Mouse (Mus musculus): ENCODE measurements around the gene Rnf182.

Rnf182 gene

GRCm38 (mm10) chr13:43612040-43612439, 3.5 kb upstream of the Rnf182 start:
- DNase-seq (ENCODE audit: extremely low read depth, low read depth), result no peak

- DNase-seq (ENCODE audit: extremely low read depth, low read depth), result no peak
Measured at GRCm38 (mm10) chr13:43614667-43615066, 843 bp upstream of the Rnf182 start.

GRCm38 (mm10) chr13:43615194-43615576, 325 bp upstream of the Rnf182 start:
- DNase-seq (ENCODE audit: extremely low read depth, low read depth), result no peak

GRCm38 (mm10) chr13:43616551-43616950, 1.0 kb downstream of the Rnf182 start:
- no peak for DNase-seq (ENCODE audit: extremely low read depth, low read depth)

- DNase-seq (ENCODE audit: extremely low read depth, low read depth), result no peak
Measured at GRCm38 (mm10) chr13:43619550-43620175, 4.2 kb downstream of the Rnf182 start.

- DNase-seq (ENCODE audit: extremely low read depth, low read depth), result no peak
Measured at GRCm38 (mm10) chr13:43627922-43628321, 12.4 kb downstream of the Rnf182 start.

GRCm38 (mm10) chr13:43629785-43630184, 14.3 kb downstream of the Rnf182 start:
- DNase-seq (ENCODE audit: extremely low read depth, low read depth), result no peak

- no peak for DNase-seq (ENCODE audit: extremely low read depth, low read depth)
Measured at GRCm38 (mm10) chr13:43631266-43631665, 15.8 kb downstream of the Rnf182 start.

- DNase-seq (ENCODE audit: extremely low read depth, low read depth), result no peak
Measured at GRCm38 (mm10) chr13:43633024-43633423, 17.5 kb downstream of the Rnf182 start.

- no peak for DNase-seq (ENCODE audit: extremely low read depth, low read depth)
Measured at GRCm38 (mm10) chr13:43637720-43638119, 22.2 kb downstream of the Rnf182 start.

GRCm38 (mm10) chr13:43644991-43645390, 29.5 kb downstream of the Rnf182 start:
- no peak for DNase-seq (ENCODE audit: extremely low read depth, low read depth)

- DNase-seq (ENCODE audit: extremely low read depth, low read depth), result no peak
Measured at GRCm38 (mm10) chr13:43648556-43648955, 33.0 kb downstream of the Rnf182 start.

- no peak for DNase-seq (ENCODE audit: extremely low read depth, low read depth)
Measured at GRCm38 (mm10) chr13:43651277-43651676, 35.8 kb downstream of the Rnf182 start.

GRCm38 (mm10) chr13:43654091-43654490, 38.6 kb downstream of the Rnf182 start:
- no peak for DNase-seq (ENCODE audit: extremely low read depth, low read depth)

- no peak for DNase-seq (ENCODE audit: extremely low read depth, low read depth)
Measured at GRCm38 (mm10) chr13:43663225-43663624, 47.7 kb downstream of the Rnf182 start.

- no peak for DNase-seq (ENCODE audit: extremely low read depth, low read depth)
Measured at GRCm38 (mm10) chr13:43666130-43666529, 50.6 kb downstream of the Rnf182 start.

GRCm38 (mm10) chr13:43666920-43667319, 51.4 kb downstream of the Rnf182 start:
- DNase-seq (ENCODE audit: extremely low read depth, low read depth), result no peak

GRCm38 (mm10) chr13:43677159-43677882, 61.8 kb downstream of the Rnf182 start:
- no peak for DNase-seq (ENCODE audit: extremely low read depth, low read depth)

- no peak for DNase-seq (ENCODE audit: extremely low read depth, low read depth)
Measured at GRCm38 (mm10) chr13:43677883-43678244, 62.4 kb downstream of the Rnf182 start.

- DNase-seq (ENCODE audit: extremely low read depth, low read depth), result no peak
Measured at GRCm38 (mm10) chr13:43684499-43684994, 69.0 kb downstream of the Rnf182 start.

GRCm38 (mm10) chr13:43688065-43688464, 72.6 kb downstream of the Rnf182 start:
- no peak for DNase-seq (ENCODE audit: extremely low read depth, low read depth)

GRCm38 (mm10) chr13:43691755-43692154, 76.2 kb downstream of the Rnf182 start:
- no peak for DNase-seq (ENCODE audit: extremely low read depth, low read depth)

- no peak for DNase-seq (ENCODE audit: extremely low read depth, low read depth)
Measured at GRCm38 (mm10) chr13:43695521-43695920, 80.0 kb downstream of the Rnf182 start.

Data from MEL-GATA-1-ER (cell line).